Mouse (Mus musculus): Measurements from ENCODE around the gene Rftn2. TPM values are rescaled to one million over a fixed set of nuclear protein-coding genes. Genes with fewer than 3 reads are reported as not detected.

The Rftn2 gene
- total RNA-seq, 1 experiment, result 0.40 TPM

DNA sequence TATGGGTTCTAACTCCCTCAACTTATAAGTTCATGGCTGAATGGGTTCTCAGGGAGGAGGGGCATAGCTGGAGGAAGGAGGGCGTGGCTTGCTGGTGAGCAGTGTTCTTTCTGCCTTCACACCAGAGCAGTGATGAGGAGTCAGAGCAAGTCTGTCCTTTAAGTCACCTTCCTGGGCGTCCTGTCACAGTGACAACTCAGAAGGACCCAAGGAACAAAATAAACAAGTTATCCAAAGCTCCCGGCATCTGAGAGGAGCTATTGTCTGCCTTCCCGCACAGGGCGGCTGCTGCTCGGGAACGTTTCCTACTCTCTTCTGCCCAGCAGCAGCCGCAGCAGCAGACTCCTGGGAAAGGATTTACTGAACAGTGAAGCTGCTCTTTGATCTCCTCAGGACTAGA is 34.6 kb downstream of the Rftn2 start:
- no peaks in the 10 kb centered on the region for H3K36me3 ChIP-seq (ENCODE audit: control insufficient read depth, insufficient read depth, low read length, poor library complexity, severe bottlenecking)
- in situ Hi-C loops (cut with MboI; ENCODE audit: low sequenced_read_pairs in 2 of 2, unreplicated experiment in 2 of 2), result no loop called here
- TF ChIP-seq MAFK (IDR thresholded peaks at IDR 0.05; ENCODE audit: insufficient read depth, low read depth, low read length), result no peak
- TF ChIP-seq ZNF384 (IDR thresholded peaks at IDR 0.05; ENCODE audit: low read depth, low read length), result no peak
- no peak for TF ChIP-seq ZC3H11A (IDR thresholded peaks at IDR 0.05; ENCODE audit: borderline replicate concordance, low read depth, low read length)
- TF ChIP-seq CHD2 (IDR thresholded peaks at IDR 0.05; ENCODE audit: low read depth, low read length), result no peak
- no peak for TF ChIP-seq HCFC1 (IDR thresholded peaks at IDR 0.05; ENCODE audit: borderline replicate concordance, insufficient read depth, low read length)
- no peak overlapping the region for H3K27ac ChIP-seq (ENCODE audit: insufficient read depth, low read depth, low read length, poor library complexity, severe bottlenecking)
- DNase-seq (ENCODE audit: low read depth, low spot score), result no peak
- peaks cover 4 to 20% of the 10 kb centered on the region in 2 experiments; a peak in 3 of 4 replicates for H3K4me1 ChIP-seq (ENCODE audit: control insufficient read depth in 2 of 2, insufficient read depth in 2 of 2, low read length in 2 of 2, poor library complexity in 1 of 2)
- no peaks in the 10 kb centered on the region for H3K9me3 ChIP-seq (ENCODE audit: control insufficient read depth, insufficient read depth, low read depth, low read length)
- no peak overlapping the region for H3K9ac ChIP-seq (ENCODE audit: insufficient read depth, low read depth, low read length, poor library complexity, severe bottlenecking)
- no peak overlapping the region for H3K4me3 ChIP-seq (ENCODE audit: insufficient read depth in 1 of 2, low read depth in 1 of 2, low read length in 2 of 2, poor library complexity in 1 of 2, severe bottlenecking in 1 of 2)

DNA sequence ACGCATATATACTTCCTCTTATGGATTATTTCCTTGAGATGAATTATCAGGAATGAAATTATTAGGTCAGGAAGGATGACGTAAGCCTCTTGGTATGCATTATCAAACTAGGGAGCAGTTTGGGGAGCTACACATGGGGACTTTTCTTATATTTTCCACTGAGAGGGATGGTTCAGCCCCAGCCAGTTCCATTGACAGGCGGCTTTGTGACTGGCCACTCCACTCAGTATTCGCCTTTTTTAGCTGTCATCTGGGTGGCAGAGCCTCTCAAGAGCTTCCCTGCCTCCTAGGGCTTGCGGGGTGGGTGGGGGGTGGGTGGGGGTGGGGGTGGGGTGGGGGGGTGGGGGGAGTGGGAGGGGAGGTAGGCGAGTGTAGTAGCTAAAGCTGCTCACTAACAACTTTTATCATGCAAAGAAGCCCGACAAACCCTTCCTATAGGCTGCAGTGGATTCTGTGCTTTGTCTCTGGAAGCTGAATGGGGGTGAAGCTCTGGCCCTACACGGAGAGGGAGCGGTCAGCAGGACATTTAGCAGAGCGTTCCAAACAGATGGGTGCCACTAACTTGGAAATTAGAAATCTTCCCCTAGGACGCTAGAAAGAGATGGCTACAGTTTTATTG is 39.9 kb downstream of the Rftn2 start:
- H3K4me3 ChIP-seq (ENCODE audit: insufficient read depth in 1 of 2, low read depth in 1 of 2, low read length in 2 of 2, poor library complexity in 1 of 2, severe bottlenecking in 1 of 2), result no peak overlapping the region
- no peak for TF ChIP-seq HCFC1 (IDR thresholded peaks at IDR 0.05; ENCODE audit: borderline replicate concordance, insufficient read depth, low read length)
- no peak for TF ChIP-seq ZC3H11A (IDR thresholded peaks at IDR 0.05; ENCODE audit: borderline replicate concordance, low read depth, low read length)
- no peak for TF ChIP-seq CHD2 (IDR thresholded peaks at IDR 0.05; ENCODE audit: low read depth, low read length)
- TF ChIP-seq MAFK (IDR thresholded peaks at IDR 0.05; ENCODE audit: insufficient read depth, low read depth, low read length), result no peak
- no peak for TF ChIP-seq ZNF384 (IDR thresholded peaks at IDR 0.05; ENCODE audit: low read depth, low read length)
- no peak for DNase-seq (ENCODE audit: low read depth, low spot score)
- peaks cover 0 to 6% of the 10 kb centered on the region in 2 experiments; a peak in 1 of 4 replicates for H3K4me1 ChIP-seq (ENCODE audit: control insufficient read depth in 2 of 2, insufficient read depth in 2 of 2, low read length in 2 of 2, poor library complexity in 1 of 2)
- H3K9me3 ChIP-seq (ENCODE audit: control insufficient read depth, insufficient read depth, low read depth, low read length), result no peaks in the 10 kb centered on the region
- in situ Hi-C loops (cut with MboI; ENCODE audit: low sequenced_read_pairs in 2 of 2, unreplicated experiment in 2 of 2), result no loop called here
- H3K27ac ChIP-seq (ENCODE audit: insufficient read depth, low read depth, low read length, poor library complexity, severe bottlenecking), result no peak overlapping the region; the same call in 1 of the 2 replicates
- H3K36me3 ChIP-seq (ENCODE audit: control insufficient read depth, insufficient read depth, low read length, poor library complexity, severe bottlenecking), result no peaks in the 10 kb centered on the region
- H3K9ac ChIP-seq (ENCODE audit: insufficient read depth, low read depth, low read length, poor library complexity, severe bottlenecking), result no peak overlapping the region

GRCm38 (mm10) chr1:55185718-55186117 is 40.9 kb downstream of the Rftn2 start:
- no peak overlapping the region for H3K9ac ChIP-seq (ENCODE audit: insufficient read depth, low read depth, low read length, poor library complexity, severe bottlenecking)
- in situ Hi-C loops (cut with MboI; ENCODE audit: low sequenced_read_pairs in 2 of 2, unreplicated experiment in 2 of 2), result no loop called here
- H3K4me1 ChIP-seq (ENCODE audit: control insufficient read depth in 2 of 2, insufficient read depth in 2 of 2, low read length in 2 of 2, poor library complexity in 1 of 2), result peaks cover 0 to 6% of the 10 kb centered on the region in 2 experiments; a peak in 1 of 4 replicates
- TF ChIP-seq HCFC1 (IDR thresholded peaks at IDR 0.05; ENCODE audit: borderline replicate concordance, insufficient read depth, low read length) (no peak), CHD2 (IDR thresholded peaks at IDR 0.05; ENCODE audit: low read depth, low read length) (no peak), ZNF384 (IDR thresholded peaks at IDR 0.05; ENCODE audit: low read depth, low read length) (no peak), ZC3H11A (IDR thresholded peaks at IDR 0.05; ENCODE audit: borderline replicate concordance, low read depth, low read length) (no peak), MAFK (IDR thresholded peaks at IDR 0.05; ENCODE audit: insufficient read depth, low read depth, low read length) (no peak)
- H3K27ac ChIP-seq (ENCODE audit: insufficient read depth, low read depth, low read length, poor library complexity, severe bottlenecking), result no peak overlapping the region
- DNase-seq (ENCODE audit: low read depth, low spot score), result no peak
- H3K9me3 ChIP-seq (ENCODE audit: control insufficient read depth, insufficient read depth, low read depth, low read length), result no peaks in the 10 kb centered on the region
- no peak overlapping the region for H3K4me3 ChIP-seq (ENCODE audit: insufficient read depth in 1 of 2, low read depth in 1 of 2, low read length in 2 of 2, poor library complexity in 1 of 2, severe bottlenecking in 1 of 2)
- H3K36me3 ChIP-seq (ENCODE audit: control insufficient read depth, insufficient read depth, low read length, poor library complexity, severe bottlenecking), result no peaks in the 10 kb centered on the region

DNA sequence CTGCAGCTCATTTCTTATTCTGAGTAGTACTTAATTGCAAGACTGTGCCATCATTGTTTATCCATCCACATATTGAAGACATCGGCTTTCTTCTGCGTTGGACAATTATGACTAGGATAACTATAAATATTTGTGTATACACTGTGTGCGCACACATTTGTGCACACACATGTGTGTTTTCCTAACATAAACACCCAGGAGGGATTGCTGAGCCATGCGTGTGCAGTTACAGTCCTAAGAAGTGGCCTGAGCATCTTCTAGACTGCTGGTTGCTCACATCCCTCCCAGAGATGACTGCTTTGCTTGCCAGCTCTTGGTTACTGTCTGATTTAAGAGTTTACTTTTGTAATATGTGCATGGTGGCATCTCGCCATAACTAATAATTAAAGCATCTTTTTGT is 44.2 kb downstream of the Rftn2 start:
- peaks cover 0 to 8% of the 10 kb centered on the region in 2 experiments; a peak in 2 of 4 replicates for H3K4me1 ChIP-seq (ENCODE audit: control insufficient read depth in 2 of 2, insufficient read depth in 2 of 2, low read length in 2 of 2, poor library complexity in 1 of 2)
- no peaks in the 10 kb centered on the region for H3K9me3 ChIP-seq (ENCODE audit: control insufficient read depth, insufficient read depth, low read depth, low read length)
- no peak overlapping the region for H3K27ac ChIP-seq (ENCODE audit: insufficient read depth, low read depth, low read length, poor library complexity, severe bottlenecking)
- H3K4me3 ChIP-seq (ENCODE audit: insufficient read depth in 1 of 2, low read depth in 1 of 2, low read length in 2 of 2, poor library complexity in 1 of 2, severe bottlenecking in 1 of 2), result no peak overlapping the region
- TF ChIP-seq ZC3H11A (IDR thresholded peaks at IDR 0.05; ENCODE audit: borderline replicate concordance, low read depth, low read length), result no peak
- no peak for TF ChIP-seq MAFK (IDR thresholded peaks at IDR 0.05; ENCODE audit: insufficient read depth, low read depth, low read length)
- no peak for TF ChIP-seq ZNF384 (IDR thresholded peaks at IDR 0.05; ENCODE audit: low read depth, low read length)
- no peak for TF ChIP-seq HCFC1 (IDR thresholded peaks at IDR 0.05; ENCODE audit: borderline replicate concordance, insufficient read depth, low read length)
- no peak for TF ChIP-seq CHD2 (IDR thresholded peaks at IDR 0.05; ENCODE audit: low read depth, low read length)
- no peak overlapping the region for H3K9ac ChIP-seq (ENCODE audit: insufficient read depth, low read depth, low read length, poor library complexity, severe bottlenecking)
- no peak for DNase-seq (ENCODE audit: low read depth, low spot score)
- no peaks in the 10 kb centered on the region for H3K36me3 ChIP-seq (ENCODE audit: control insufficient read depth, insufficient read depth, low read length, poor library complexity, severe bottlenecking)
- in situ Hi-C loops (cut with MboI; ENCODE audit: low sequenced_read_pairs in 2 of 2, unreplicated experiment in 2 of 2), result no loop called here

Measured in ES-E14 (cell line).